Mouse (Mus musculus): ENCODE measurements at regions not wholly inside any gene's neighbourhood (a gene's known extent, or its start where the extent isn't known, plus 50 kb on each side); places are given as distances from the start of the nearest gene placed in this dataset.

- Histone ChIP-seq H3K36me3 (no peaks in the 10 kb centered on the region), H3K27me3 (no peaks in the 10 kb centered on the region), H3K4me1 (replicated peaks) (no peaks in the 10 kb centered on the region), H3K4me2 (no peak overlapping the region), H3K9ac (no peak overlapping the region), H3K27ac (no peak overlapping the region), H3K4me3 (no peak overlapping the region), H3K9me3 (no peaks in the 10 kb centered on the region)
- WGBS, result 61% methylated on average over 4 of the region's 4 CpGs
- ATAC-seq (ENCODE audit: low FRiP score), result 0 out of 2 replicates have a peak, but pooled peaks have one; percentile 24
Measured at GRCm38 (mm10) chr10:21672171-21672570, 79.2 kb downstream of the 1700020N01Rik start.

- Histone ChIP-seq H3K9ac (no peak overlapping the region), H3K36me3 (no peaks in the 10 kb centered on the region), H3K9me3 (no peaks in the 10 kb centered on the region), H3K27ac (no peak overlapping the region), H3K4me2 (no peak overlapping the region), H3K4me1 (replicated peaks) (no peaks in the 10 kb centered on the region), H3K27me3 (no peaks in the 10 kb centered on the region), H3K4me3 (no peak overlapping the region)
- WGBS, result 68% methylated on average over 5 of the region's 5 CpGs
- ATAC-seq (ENCODE audit: low FRiP score), result no peak
Measured at GRCm38 (mm10) chr10:21672666-21673065, 79.7 kb downstream of the 1700020N01Rik start.

- WGBS, result 76% methylated on average over 1 of the region's 1 CpGs
- H3K9ac ChIP-seq, result no peak overlapping the region
- no peak overlapping the region for H3K27ac ChIP-seq
- no peaks in the 10 kb centered on the region for H3K36me3 ChIP-seq
- H3K4me3 ChIP-seq, result no peak overlapping the region
- no peak overlapping the region for H3K4me2 ChIP-seq
- no peaks in the 10 kb centered on the region for H3K27me3 ChIP-seq
- ATAC-seq (ENCODE audit: low FRiP score), result 0 out of 2 replicates have a peak, but pooled peaks have one; percentile 39
- H3K4me1 ChIP-seq (replicated peaks), result 0 out of 2 replicates have a peak, but pooled peaks cover 2% of the 10 kb centered on the region
- H3K9me3 ChIP-seq, result no peaks in the 10 kb centered on the region
Measured at GRCm38 (mm10) chr10:21673831-21674230, 80.9 kb downstream of the 1700020N01Rik start.

- Histone ChIP-seq H3K27ac (no peak overlapping the region), H3K9ac (no peak overlapping the region), H3K36me3 (no peaks in the 10 kb centered on the region), H3K4me2 (no peak overlapping the region), H3K4me3 (no peak overlapping the region), H3K27me3 (no peaks in the 10 kb centered on the region), H3K9me3 (no peaks in the 10 kb centered on the region), H3K4me1 (replicated peaks) (peaks cover 14% of the 10 kb centered on the region)
- ATAC-seq (ENCODE audit: low FRiP score), result no peak
- WGBS, result 96% methylated on average over 14 of the region's 14 CpGs
Measured at GRCm38 (mm10) chr10:21675786-21676185, 82.8 kb downstream of the 1700020N01Rik start.

GRCm38 (mm10) chr10:21677911-21678310 lies 85.0 kb downstream of the 1700020N01Rik start:
- H3K4me1 ChIP-seq (replicated peaks), result peaks cover 15% of the 10 kb centered on the region

GRCm38 (mm10) chr10:21678372-21678771 lies 85.4 kb downstream of the 1700020N01Rik start:
- Histone ChIP-seq H3K27ac (no peak overlapping the region), H3K9ac (no peak overlapping the region), H3K9me3 (no peaks in the 10 kb centered on the region), H3K4me2 (no peak overlapping the region), H3K4me3 (no peak overlapping the region), H3K27me3 (no peaks in the 10 kb centered on the region), H3K36me3 (no peaks in the 10 kb centered on the region), H3K4me1 (replicated peaks) (peaks cover 15% of the 10 kb centered on the region)
- 88% methylated on average over 6 of the region's 6 CpGs for WGBS
- ATAC-seq (ENCODE audit: low FRiP score), result no peak

More at GRCm38 (mm10) chr10:21677911-21678310, 85.0 kb downstream of the 1700020N01Rik start:
- Histone ChIP-seq H3K9me3 (no peaks in the 10 kb centered on the region), H3K4me3 (no peak overlapping the region), H3K4me2 (no peak overlapping the region), H3K27ac (no peak overlapping the region), H3K27me3 (no peaks in the 10 kb centered on the region), H3K36me3 (no peaks in the 10 kb centered on the region), H3K9ac (no peak overlapping the region)
- no peak for ATAC-seq (ENCODE audit: low FRiP score)
- 95% methylated on average over 9 of the region's 9 CpGs for WGBS

GRCm38 (mm10) chr10:21678811-21679451 lies 86.0 kb downstream of the 1700020N01Rik start:
- H3K4me1 ChIP-seq (replicated peaks), result peaks cover 15% of the 10 kb centered on the region
- no peak overlapping the region for H3K4me3 ChIP-seq
- H3K27ac ChIP-seq, result no peak overlapping the region
- no peaks in the 10 kb centered on the region for H3K36me3 ChIP-seq
- H3K9me3 ChIP-seq, result no peaks in the 10 kb centered on the region
- no peaks in the 10 kb centered on the region for H3K27me3 ChIP-seq
- H3K9ac ChIP-seq, result no peak overlapping the region
- ATAC-seq (ENCODE audit: low FRiP score), result no peak
- no peak overlapping the region for H3K4me2 ChIP-seq
- 55% methylated on average over 10 of the region's 10 CpGs for WGBS

- peak; percentile 80 for ATAC-seq (ENCODE audit: low FRiP score)
- no peak overlapping the region for H3K4me2 ChIP-seq
- no peaks in the 10 kb centered on the region for H3K27me3 ChIP-seq
- no peak overlapping the region for H3K27ac ChIP-seq
- H3K36me3 ChIP-seq, result no peaks in the 10 kb centered on the region
- WGBS, result 21% methylated on average over 4 of the region's 4 CpGs
- no peak overlapping the region for H3K9ac ChIP-seq
- peaks cover 15% of the 10 kb centered on the region for H3K4me1 ChIP-seq (replicated peaks)
- no peak overlapping the region for H3K4me3 ChIP-seq
- no peaks in the 10 kb centered on the region for H3K9me3 ChIP-seq
Measured at GRCm38 (mm10) chr10:21680789-21681188, 87.8 kb downstream of the 1700020N01Rik start.

- Histone ChIP-seq H3K36me3 (no peaks in the 10 kb centered on the region), H3K9me3 (no peaks in the 10 kb centered on the region), H3K4me3 (no peak overlapping the region), H3K9ac (no peak overlapping the region), H3K4me1 (replicated peaks) (peaks cover 12% of the 10 kb centered on the region), H3K4me2 (no peak overlapping the region), H3K27ac (no peak overlapping the region), H3K27me3 (no peaks in the 10 kb centered on the region)
- WGBS, result 46% methylated on average over 9 of the region's 9 CpGs
- no peak for ATAC-seq (ENCODE audit: low FRiP score)
Measured at GRCm38 (mm10) chr10:21684286-21685013, 91.5 kb downstream of the 1700020N01Rik start.

- Histone ChIP-seq H3K9me3 (no peaks in the 10 kb centered on the region), H3K36me3 (no peaks in the 10 kb centered on the region), H3K27ac (no peak overlapping the region), H3K4me3 (no peak overlapping the region), H3K4me2 (no peak overlapping the region), H3K9ac (no peak overlapping the region), H3K27me3 (no peaks in the 10 kb centered on the region), H3K4me1 (replicated peaks) (peaks cover 12% of the 10 kb centered on the region)
- ATAC-seq (ENCODE audit: low FRiP score), result no peak; the same call in 1 of the 2 replicates
- 40% methylated on average over 9 of the region's 9 CpGs for WGBS
Measured at GRCm38 (mm10) chr10:21685122-21685798, 92.3 kb downstream of the 1700020N01Rik start.

- H3K27me3 ChIP-seq, result no peaks in the 10 kb centered on the region
- H3K27ac ChIP-seq, result no peak overlapping the region
- peaks cover 5% of the 10 kb centered on the region; the same call in 1 of the 2 replicates for H3K4me1 ChIP-seq (replicated peaks)
- ATAC-seq (ENCODE audit: low FRiP score), result no peak
- no peak overlapping the region for H3K9ac ChIP-seq
- H3K9me3 ChIP-seq, result no peaks in the 10 kb centered on the region
- H3K4me2 ChIP-seq, result no peak overlapping the region
- H3K4me3 ChIP-seq, result no peak overlapping the region
- H3K36me3 ChIP-seq, result no peaks in the 10 kb centered on the region
- 68% methylated on average over 9 of the region's 9 CpGs for WGBS
Measured at GRCm38 (mm10) chr10:21686060-21686459, 93.1 kb downstream of the 1700020N01Rik start.

- no peak overlapping the region for H3K9ac ChIP-seq
- H3K4me1 ChIP-seq (replicated peaks), result peaks cover 5% of the 10 kb centered on the region; the same call in 1 of the 2 replicates
- no peak for ATAC-seq (ENCODE audit: low FRiP score)
- WGBS, result 91% methylated on average over 7 of the region's 7 CpGs
- no peak overlapping the region for H3K4me3 ChIP-seq
- H3K27ac ChIP-seq, result no peak overlapping the region
- no peaks in the 10 kb centered on the region for H3K9me3 ChIP-seq
- H3K27me3 ChIP-seq, result no peaks in the 10 kb centered on the region
- H3K36me3 ChIP-seq, result no peaks in the 10 kb centered on the region
- H3K4me2 ChIP-seq, result no peak overlapping the region
Measured at GRCm38 (mm10) chr10:21687484-21687883, 94.5 kb downstream of the 1700020N01Rik start.
